Mouse (Mus musculus) layer of hippocampus, adult 2 months (tissue): Measurements from ENCODE around the gene Adamts1. TPM values are rescaled to one million over a fixed set of nuclear protein-coding genes. Genes with fewer than 3 reads are reported as not detected.

Experiments
- DNase-seq, 2 experiments: peaks; one replicate each; pipeline ENCODE4 v3.0.0; 2022; ENCODE audit warnings: low spot score in 2 of 2
- H3K27ac ChIP-seq: fragments of 200-600 bp; 2 replicates; pipeline ENCODE4 v1.8.1; 2022
- H3K4me3 ChIP-seq: fragments of 200-600 bp; 2 replicates; pipeline ENCODE4 v1.8.1; 2022; ENCODE audit warnings: mild to moderate bottlenecking
- CTCF ChIP-seq: fragments of 200-600 bp; conservative IDR thresholded peaks from 2 replicates; pipeline ENCODE4 v1.8.1; 2022; ENCODE audit warnings: antibody characterized with exemption, mild to moderate bottlenecking, moderate library complexity
- total RNA-seq, 2 experiments: library from RNA; stranded (reverse); gene quantifications; 2 replicates each; pipeline ENCODE4 v1.2.3; 2021

Gene Adamts1
- total RNA-seq, 2 experiments from 2014 or later = 19.7 to 27.8 TPM

DNA sequence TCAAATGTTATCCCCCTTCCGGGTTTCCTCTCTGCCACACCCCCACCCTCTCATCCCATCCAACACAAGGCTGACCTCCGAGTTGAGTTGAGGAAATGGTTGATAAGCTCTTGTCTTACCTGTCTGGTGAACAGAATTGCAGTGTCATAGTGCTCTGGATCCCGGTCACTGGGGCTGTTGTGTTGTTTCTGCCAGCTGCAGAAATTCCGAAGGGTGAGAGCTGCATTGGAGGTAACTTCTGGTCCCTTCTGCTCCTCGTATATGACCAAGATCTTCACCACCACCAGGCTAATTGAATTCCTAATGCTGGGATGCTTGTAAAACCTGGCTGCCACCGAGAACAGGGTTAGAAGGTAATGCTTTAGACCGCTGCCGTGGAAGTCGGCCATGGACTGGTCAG, 2.9 kb downstream of the Adamts1 start:
- no peak for TF ChIP-seq CTCF
- Histone ChIP-seq H3K4me3 (peak overlapping the region; percentile 81), H3K27ac (peak overlapping the region; percentile 94; the same call in 1 of the 2 replicates)
- no peak for DNase-seq

- Histone ChIP-seq H3K4me3 (no peak overlapping the region), H3K27ac (no peak overlapping the region)
- no peak for DNase-seq
- TF ChIP-seq CTCF = no peak
Measured at GRCm38 (mm10) chr16:85798334-85798733, 4.6 kb downstream of the Adamts1 start.

DNA sequence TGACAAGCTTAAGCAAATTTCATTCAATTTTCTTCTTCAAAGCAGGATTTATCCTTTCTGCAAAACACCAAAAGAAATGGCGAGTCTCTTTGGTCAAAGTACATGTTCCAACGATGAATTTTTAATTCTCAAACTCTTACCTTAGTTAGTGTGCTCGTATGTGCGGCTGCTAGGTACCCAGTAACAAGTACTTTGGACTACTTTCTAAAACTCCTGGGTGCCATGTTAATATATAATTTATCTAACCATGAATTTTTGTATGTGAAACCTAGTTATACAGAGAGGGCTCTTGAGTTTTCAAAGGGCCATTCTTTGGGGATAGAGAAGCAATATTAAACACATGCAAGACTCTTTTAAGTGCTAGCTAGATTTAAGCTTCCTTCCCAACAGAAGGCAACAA, 5.8 kb downstream of the Adamts1 start:
- H3K4me3 ChIP-seq = no peak overlapping the region

DNA sequence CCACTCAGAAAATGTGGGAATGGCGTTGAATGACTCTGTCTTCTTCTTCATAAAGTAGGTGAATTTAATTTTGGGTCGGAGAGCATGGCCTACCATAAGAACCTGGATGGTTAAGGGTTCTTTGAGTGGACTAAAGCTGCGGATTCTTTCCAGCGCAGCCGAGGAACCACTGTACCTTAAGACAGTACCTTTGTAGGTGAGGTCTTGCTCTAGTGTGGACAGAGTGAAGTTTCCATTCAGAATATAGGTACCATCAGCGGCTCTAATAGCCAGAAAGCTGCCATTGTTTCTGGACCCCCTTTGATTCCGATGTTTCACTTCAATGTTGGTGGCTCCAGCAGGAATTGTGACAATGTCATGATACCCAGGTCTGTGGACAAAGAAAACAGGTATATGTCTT, 7.2 kb downstream of the Adamts1 start:
- TF ChIP-seq CTCF = no peak
- DNase-seq = no peak
- Histone ChIP-seq H3K4me3 (no peak overlapping the region), H3K27ac (no peak overlapping the region)

More for the DNA sequence above, 5.8 kb downstream of the Adamts1 start:
- no peak for TF ChIP-seq CTCF
- H3K27ac ChIP-seq = no peak overlapping the region
- no peak for DNase-seq

DNA sequence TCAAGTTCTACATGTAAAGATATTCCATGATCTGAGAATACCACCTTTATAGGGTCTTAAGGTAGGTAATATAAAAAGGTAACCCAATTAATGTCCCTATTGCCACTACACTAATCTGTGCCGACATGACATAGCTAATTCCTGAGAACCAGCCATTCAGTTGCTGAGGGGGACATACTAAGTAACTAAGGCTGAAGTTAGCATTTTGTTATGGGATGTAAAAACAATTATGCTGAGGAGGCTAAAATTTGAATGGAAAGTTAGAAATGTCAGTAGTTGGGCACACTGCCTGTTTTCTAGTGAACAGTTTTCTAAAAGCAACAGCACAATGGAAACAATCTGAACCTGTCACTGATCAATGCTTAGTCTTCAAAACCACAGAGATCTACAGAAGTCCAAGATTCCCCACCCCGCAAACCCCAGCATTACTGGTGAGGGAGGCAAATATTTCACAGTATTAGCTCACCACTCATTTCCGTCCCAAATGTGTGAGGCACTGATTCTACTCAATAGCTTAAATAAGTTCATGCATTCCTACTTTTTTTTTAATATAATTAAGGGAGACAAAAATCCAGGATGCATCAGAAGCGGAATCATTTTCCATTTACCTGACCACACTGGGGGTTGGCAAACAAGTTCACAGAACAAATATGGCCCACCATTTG, 9.6 kb downstream of the Adamts1 start:
- H3K27ac ChIP-seq = no peak overlapping the region
- no peak overlapping the region for H3K4me3 ChIP-seq
- DNase-seq = no peak
- TF ChIP-seq CTCF = no peak

DNA sequence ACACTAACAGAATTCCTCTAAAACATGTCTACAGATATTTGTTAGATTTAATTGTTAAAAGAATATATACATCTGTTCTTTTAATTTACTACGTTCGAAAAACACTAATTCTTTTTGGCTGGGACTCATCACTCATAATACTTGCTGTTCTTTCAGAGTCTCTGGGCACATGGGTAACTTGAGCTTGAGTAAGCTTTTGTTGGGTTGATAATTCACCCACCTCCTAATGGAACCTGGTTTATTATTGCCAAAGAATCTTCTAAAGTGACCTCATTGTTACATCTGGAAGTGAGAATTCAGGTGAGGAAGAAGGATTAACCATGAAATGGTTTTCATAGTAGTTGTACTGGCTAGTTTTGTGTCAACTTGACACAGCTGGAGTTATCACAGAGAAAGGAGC, 21.8 kb downstream of the Adamts1 start:
- no peak for TF ChIP-seq CTCF
- no peak overlapping the region for H3K27ac ChIP-seq
- no peak for DNase-seq
- H3K4me3 ChIP-seq = no peak overlapping the region

DNA sequence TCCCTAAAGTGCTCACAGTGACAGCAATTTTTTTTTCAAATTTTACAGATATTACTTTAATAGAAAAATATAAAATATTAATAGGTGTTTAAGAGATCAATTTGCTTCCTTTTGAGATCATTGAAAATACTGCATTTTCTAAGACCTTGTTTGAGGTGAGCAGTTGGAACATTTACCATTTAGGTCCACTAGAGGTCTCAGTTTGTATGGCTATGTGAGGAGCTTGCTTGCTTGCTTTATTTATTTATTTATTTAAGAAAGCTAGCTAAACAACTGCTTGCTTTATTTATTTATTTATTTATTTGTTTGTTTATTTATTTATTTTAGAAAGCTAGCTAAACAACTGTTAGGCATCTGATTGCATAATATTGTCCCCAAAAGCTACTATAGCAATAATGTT, 23.1 kb downstream of the Adamts1 start:
- Histone ChIP-seq H3K4me3 (no peak overlapping the region), H3K27ac (no peak overlapping the region)
- no peak for DNase-seq
- peak; percentile 84 for TF ChIP-seq CTCF

GRCm38 (mm10) chr16:85772272-85772671, 30.6 kb downstream of the Adamts1 start:
- no peak for TF ChIP-seq CTCF
- DNase-seq = no peak
- H3K4me3 ChIP-seq = no peak overlapping the region
- H3K27ac ChIP-seq = no peak overlapping the region

DNA sequence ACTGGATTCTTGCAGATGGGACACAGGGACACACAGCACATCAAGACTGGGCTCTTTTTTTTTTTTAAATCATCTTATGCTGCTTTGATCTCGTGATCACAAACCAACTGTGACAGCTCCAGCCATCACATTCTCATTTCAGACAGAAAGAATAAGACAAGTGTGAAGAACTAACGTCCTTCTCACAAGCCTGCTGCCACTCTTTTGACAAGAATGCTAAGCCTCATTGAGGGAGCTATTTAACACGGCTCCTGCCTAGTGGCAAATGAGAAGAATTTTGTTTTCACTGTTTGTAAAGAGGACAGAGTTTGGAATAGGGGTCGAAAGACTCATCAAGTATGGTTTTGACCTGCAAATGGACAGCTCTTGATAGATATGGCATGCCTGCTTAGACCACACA, 35.6 kb downstream of the Adamts1 start:
- no peak overlapping the region for H3K27ac ChIP-seq
- no peak overlapping the region for H3K4me3 ChIP-seq
- no peak for TF ChIP-seq CTCF
- DNase-seq = no peak

DNA sequence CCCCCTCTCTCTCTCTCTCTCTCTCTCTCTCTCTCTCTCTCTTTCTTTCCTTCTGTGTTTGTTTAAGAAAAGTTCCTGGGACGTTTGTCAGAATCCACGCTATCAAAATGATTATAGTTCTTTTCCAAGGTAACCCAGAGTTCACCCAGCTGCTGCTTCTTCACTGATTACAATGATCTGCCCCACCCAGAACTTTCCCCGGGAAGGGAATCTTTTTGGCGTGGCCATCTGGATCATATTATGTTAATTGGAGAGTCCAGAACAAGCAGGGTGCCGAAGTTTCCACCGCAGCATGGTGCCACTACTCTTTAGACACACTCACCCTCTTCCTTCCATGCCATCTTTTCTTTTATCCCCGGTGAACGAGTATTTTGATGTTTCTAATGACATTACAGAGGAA, 37.2 kb downstream of the Adamts1 start:
- Histone ChIP-seq H3K4me3 (no peak overlapping the region), H3K27ac (no peak overlapping the region)
- no peak for TF ChIP-seq CTCF
- DNase-seq = no peak

DNA sequence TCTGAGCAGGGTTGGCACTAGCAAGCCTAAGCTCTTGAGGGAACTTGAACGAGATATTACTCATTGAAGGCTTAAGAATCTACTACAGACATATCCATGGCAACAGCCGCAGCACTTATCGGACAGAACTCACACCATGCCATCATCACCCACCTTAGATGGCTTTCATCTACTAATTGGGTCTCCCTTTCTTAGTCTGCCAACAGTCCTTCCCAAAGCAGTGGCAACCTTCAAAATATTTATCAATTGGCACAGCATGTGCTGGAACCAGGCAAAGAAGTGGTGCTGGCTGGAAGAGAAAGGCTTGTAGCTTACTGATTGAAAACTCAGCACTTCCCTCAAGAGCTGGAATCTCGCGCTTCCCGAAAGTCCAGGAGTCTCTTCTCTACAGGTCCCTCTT, 37.7 kb downstream of the Adamts1 start:
- no peak overlapping the region for H3K4me3 ChIP-seq
- TF ChIP-seq CTCF = no peak
- no peak overlapping the region for H3K27ac ChIP-seq
- DNase-seq = no peak

DNA sequence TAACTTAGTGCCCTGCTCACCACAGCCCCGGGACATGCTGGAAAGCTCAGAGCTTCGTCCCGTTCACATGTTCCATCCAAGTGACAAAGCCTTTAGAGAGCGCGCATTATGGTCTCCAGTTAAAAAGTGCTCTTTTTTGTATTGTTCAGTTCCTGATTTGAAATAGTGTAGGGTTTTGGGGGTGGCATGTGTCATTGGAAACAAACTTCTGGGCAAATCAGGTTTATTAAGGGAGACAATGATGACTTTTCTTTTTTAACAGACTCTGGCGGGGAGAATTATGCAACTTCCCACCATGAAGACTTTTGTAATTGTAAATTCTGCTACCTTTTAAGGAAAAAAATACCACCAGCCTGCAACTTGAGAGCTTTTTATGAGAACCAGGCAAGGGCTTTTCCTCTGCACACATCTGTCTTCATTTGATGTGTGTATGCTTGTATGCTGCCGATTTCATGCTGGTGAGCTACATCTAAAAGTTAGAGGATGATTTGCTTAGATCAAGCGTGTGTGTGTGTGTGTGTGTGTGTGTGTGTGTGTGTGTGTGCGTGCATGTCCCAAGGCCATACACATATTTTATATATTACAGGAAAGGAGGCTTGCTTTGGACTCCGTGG, 40.8 kb downstream of the Adamts1 start:
- DNase-seq = no peak
- no peak overlapping the region for H3K4me3 ChIP-seq
- TF ChIP-seq CTCF = no peak
- no peak overlapping the region for H3K27ac ChIP-seq

DNA sequence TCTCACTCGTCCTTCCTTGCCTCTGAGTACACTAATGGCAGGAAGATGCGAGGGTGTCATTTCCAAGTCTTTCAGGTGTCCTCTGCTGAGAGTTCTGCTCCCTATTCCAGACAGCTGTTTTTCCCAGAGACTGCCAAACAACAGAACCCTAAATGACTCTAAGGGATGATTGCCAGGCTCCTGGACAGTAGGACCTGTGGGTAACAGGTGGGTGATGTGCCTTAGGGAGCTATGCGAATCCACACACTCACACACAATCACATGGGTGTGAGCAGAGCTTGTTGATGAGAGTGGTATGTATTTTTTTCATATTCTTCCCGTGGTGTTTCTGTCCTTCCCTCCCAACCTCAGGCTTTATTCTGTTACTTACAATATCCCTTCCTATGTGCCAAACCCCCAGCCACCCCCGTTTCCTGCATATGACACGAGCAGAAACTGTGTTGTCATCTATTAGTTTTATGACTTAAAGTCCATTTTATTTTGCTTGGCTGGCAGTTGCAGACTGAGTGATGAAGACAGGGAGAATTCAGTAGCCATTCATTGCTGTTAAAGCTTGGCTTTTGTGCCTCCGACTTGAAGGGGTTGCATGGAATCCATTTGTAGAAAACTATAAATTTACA, 41.8 kb downstream of the Adamts1 start:
- DNase-seq = no peak
- H3K27ac ChIP-seq = no peak overlapping the region
- no peak for TF ChIP-seq CTCF
- no peak overlapping the region for H3K4me3 ChIP-seq
